Mouse (Mus musculus): ENCODE measurements around the gene Ralgapa2. TPM values are rescaled to one million over a fixed set of nuclear protein-coding genes. Genes with fewer than 3 reads are reported as not detected.

Gene Ralgapa2
- total and polyA plus RNA-seq, 3 experiments = 14.5 to 41.3 (median 36.7) TPM

- no peak overlapping the region for H3K9ac ChIP-seq (ENCODE audit: low read depth, low read length)
- DNase-seq = no peak
- no peak overlapping the region for H3K4me3 ChIP-seq
- H3K27ac ChIP-seq = no peak overlapping the region
- no peaks in the 10 kb centered on the region for H3K4me1 ChIP-seq (ENCODE audit: control insufficient read depth, insufficient read depth, low read length)
- H3K36me3 ChIP-seq (ENCODE audit: control insufficient read depth, insufficient read depth, low read length) = no peaks in the 10 kb centered on the region
- H3K27me3 ChIP-seq (ENCODE audit: control insufficient read depth, insufficient read depth, low read length) = no peaks in the 10 kb centered on the region
- WGBS = 57% methylated on average over 14 of the region's 14 CpGs
- intact Hi-C loops (cut with DNase I) = no loop called here
- TF ChIP-seq POLR2A (IDR thresholded peaks at IDR 0.05; ENCODE audit: insufficient read depth, low read depth, low read length) (no peak), CTCF (IDR thresholded peaks at IDR 0.05) (no peak), EP300 (IDR thresholded peaks at IDR 0.05; ENCODE audit: insufficient read depth, low read depth, low read length) (no peak)
- H3K79me2 ChIP-seq (replicated peaks; ENCODE audit: control insufficient read depth, insufficient read depth, low read length) = peaks cover 3% of the 10 kb centered on the region; the same call in 1 of the 2 replicates
Measured at GRCm38 (mm10) chr2:146290871-146291637, 221.1 kb downstream of the Ralgapa2 start.

DNA sequence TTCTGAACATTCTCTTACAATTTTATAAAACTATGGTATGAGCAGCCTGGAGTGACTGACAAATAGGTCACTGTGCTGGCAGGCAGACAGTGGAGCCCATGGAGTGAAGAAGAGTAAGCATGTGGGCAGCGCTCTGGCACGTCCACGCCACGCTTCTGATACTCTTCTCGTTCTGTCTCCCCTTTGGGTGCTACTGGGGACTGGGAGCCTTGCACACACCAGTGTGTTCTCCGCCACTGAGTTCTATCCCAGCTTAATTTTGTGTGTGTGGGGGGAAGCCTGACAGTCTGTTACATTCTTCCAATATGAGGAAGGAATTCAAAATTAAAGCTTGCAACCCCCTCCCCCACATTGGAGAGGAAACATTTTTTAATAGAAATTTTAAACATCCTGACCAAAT is 221.8 kb downstream of the Ralgapa2 start:
- no peak overlapping the region for H3K9ac ChIP-seq (ENCODE audit: low read depth, low read length)
- peaks cover 3% of the 10 kb centered on the region; the same call in 1 of the 2 replicates for H3K79me2 ChIP-seq (replicated peaks; ENCODE audit: control insufficient read depth, insufficient read depth, low read length)
- H3K27me3 ChIP-seq (ENCODE audit: control insufficient read depth, insufficient read depth, low read length) = no peaks in the 10 kb centered on the region
- no peaks in the 10 kb centered on the region for H3K36me3 ChIP-seq (ENCODE audit: control insufficient read depth, insufficient read depth, low read length)
- TF ChIP-seq POLR2A (IDR thresholded peaks at IDR 0.05; ENCODE audit: insufficient read depth, low read depth, low read length) (no peak), EP300 (IDR thresholded peaks at IDR 0.05; ENCODE audit: insufficient read depth, low read depth, low read length) (no peak), CTCF (IDR thresholded peaks at IDR 0.05) (no peak)
- no peaks in the 10 kb centered on the region for H3K4me1 ChIP-seq (ENCODE audit: control insufficient read depth, insufficient read depth, low read length)
- intact Hi-C loops (cut with DNase I) = no loop called here
- no peak for DNase-seq
- WGBS = 90% methylated on average over 6 of the region's 6 CpGs
- H3K27ac ChIP-seq = no peak overlapping the region
- no peak overlapping the region for H3K4me3 ChIP-seq

DNA sequence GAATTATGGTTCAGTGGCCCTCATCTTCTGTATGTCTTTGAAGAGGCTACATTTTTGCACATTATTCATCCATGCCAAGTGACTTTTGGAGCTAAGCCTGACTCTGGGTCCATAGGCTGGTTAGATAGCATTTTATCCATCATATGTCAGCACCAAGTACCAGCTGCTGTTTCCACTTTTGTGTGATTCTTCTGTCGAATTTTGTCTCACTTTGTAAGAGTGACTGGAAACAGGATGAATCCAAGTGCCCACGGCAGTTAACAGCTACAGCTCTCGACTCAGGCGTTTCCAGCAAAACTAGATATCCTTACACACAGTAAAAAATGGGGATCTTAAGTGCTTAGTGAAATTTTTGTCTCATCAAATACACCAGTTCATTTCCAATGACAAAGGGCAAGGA is 222.8 kb downstream of the Ralgapa2 start:
- peaks cover 3% of the 10 kb centered on the region; the same call in 1 of the 2 replicates for H3K79me2 ChIP-seq (replicated peaks; ENCODE audit: control insufficient read depth, insufficient read depth, low read length)
- H3K4me1 ChIP-seq (ENCODE audit: control insufficient read depth, insufficient read depth, low read length) = no peaks in the 10 kb centered on the region
- no peak overlapping the region for H3K27ac ChIP-seq
- no peaks in the 10 kb centered on the region for H3K36me3 ChIP-seq (ENCODE audit: control insufficient read depth, insufficient read depth, low read length)
- 78% methylated on average over 4 of the region's 4 CpGs for WGBS
- DNase-seq = no peak
- intact Hi-C loops (cut with DNase I) = no loop called here
- TF ChIP-seq EP300 (IDR thresholded peaks at IDR 0.05; ENCODE audit: insufficient read depth, low read depth, low read length) = no peak
- TF ChIP-seq CTCF (IDR thresholded peaks at IDR 0.05) = no peak
- TF ChIP-seq POLR2A (IDR thresholded peaks at IDR 0.05; ENCODE audit: insufficient read depth, low read depth, low read length) = no peak
- no peaks in the 10 kb centered on the region for H3K27me3 ChIP-seq (ENCODE audit: control insufficient read depth, insufficient read depth, low read length)
- H3K4me3 ChIP-seq = no peak overlapping the region
- no peak overlapping the region for H3K9ac ChIP-seq (ENCODE audit: low read depth, low read length)

- intact Hi-C loops (cut with DNase I) = no loop called here
- WGBS = 82% methylated on average over 1 of the region's 1 CpGs
- Histone ChIP-seq H3K27ac (no peak overlapping the region), H3K36me3 (ENCODE audit: control insufficient read depth, insufficient read depth, low read length) (no peaks in the 10 kb centered on the region), H3K4me3 (no peak overlapping the region), H3K9ac (ENCODE audit: low read depth, low read length) (no peak overlapping the region), H3K79me2 (replicated peaks; ENCODE audit: control insufficient read depth, insufficient read depth, low read length) (peaks cover 3% of the 10 kb centered on the region; the same call in 1 of the 2 replicates), H3K27me3 (ENCODE audit: control insufficient read depth, insufficient read depth, low read length) (no peaks in the 10 kb centered on the region), H3K4me1 (ENCODE audit: control insufficient read depth, insufficient read depth, low read length) (no peaks in the 10 kb centered on the region)
- no peak for DNase-seq
- TF ChIP-seq POLR2A (IDR thresholded peaks at IDR 0.05; ENCODE audit: insufficient read depth, low read depth, low read length) = no peak
- no peak for TF ChIP-seq EP300 (IDR thresholded peaks at IDR 0.05; ENCODE audit: insufficient read depth, low read depth, low read length)
Measured at GRCm38 (mm10) chr2:146288326-146288725, 223.8 kb downstream of the Ralgapa2 start.

DNA sequence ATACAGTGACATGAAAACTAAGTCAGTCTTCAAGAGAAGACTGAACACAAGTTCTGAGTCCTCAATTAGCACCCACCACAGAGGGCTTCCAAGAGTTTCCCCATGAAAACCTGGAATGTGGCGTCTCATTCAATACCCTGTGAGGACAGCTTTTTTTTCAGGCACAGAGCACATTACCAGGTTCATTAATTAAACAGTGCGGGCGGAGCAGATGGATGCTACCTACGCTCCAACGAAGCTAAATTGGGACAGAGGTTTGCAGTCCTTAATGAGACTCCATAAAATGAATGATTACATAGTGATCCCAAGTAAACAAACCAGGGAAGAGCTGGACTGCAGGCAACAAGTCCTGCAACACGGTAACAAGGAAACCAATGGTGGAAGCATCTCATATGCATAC is 224.6 kb downstream of the Ralgapa2 start:
- H3K79me2 ChIP-seq (replicated peaks; ENCODE audit: control insufficient read depth, insufficient read depth, low read length) = peaks cover 3% of the 10 kb centered on the region; the same call in 1 of the 2 replicates
- no peaks in the 10 kb centered on the region for H3K4me1 ChIP-seq (ENCODE audit: control insufficient read depth, insufficient read depth, low read length)
- intact Hi-C loops (cut with DNase I) = no loop called here
- TF ChIP-seq CTCF (IDR thresholded peaks at IDR 0.05) (no peak), EP300 (IDR thresholded peaks at IDR 0.05; ENCODE audit: insufficient read depth, low read depth, low read length) (no peak), POLR2A (IDR thresholded peaks at IDR 0.05; ENCODE audit: insufficient read depth, low read depth, low read length) (no peak)
- 95% methylated on average over 6 of the region's 6 CpGs for WGBS
- H3K36me3 ChIP-seq (ENCODE audit: control insufficient read depth, insufficient read depth, low read length) = no peaks in the 10 kb centered on the region
- DNase-seq = no peak
- no peak overlapping the region for H3K4me3 ChIP-seq
- H3K27ac ChIP-seq = no peak overlapping the region
- no peaks in the 10 kb centered on the region for H3K27me3 ChIP-seq (ENCODE audit: control insufficient read depth, insufficient read depth, low read length)
- no peak overlapping the region for H3K9ac ChIP-seq (ENCODE audit: low read depth, low read length)

DNA sequence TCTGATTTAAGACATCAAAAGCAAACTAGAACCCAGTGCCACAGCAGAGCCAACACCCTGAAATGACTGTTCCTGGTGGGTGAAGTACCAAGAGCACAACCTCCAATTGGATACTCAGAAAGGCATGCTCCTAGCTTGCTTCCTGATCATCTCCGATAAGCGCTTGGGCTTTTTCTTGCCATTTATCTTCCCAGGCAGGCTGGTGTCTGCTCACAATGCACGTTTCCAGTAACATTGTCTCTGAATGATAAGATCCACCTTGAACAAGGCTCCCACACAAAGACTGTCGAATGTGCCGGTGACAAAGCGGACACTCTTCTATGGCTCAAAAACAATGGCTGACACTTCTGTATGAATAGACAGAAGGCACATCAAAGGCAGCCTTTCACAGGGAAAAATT is 230.8 kb downstream of the Ralgapa2 start:
- intact Hi-C loops (cut with DNase I) = no loop called here
- Histone ChIP-seq H3K36me3 (ENCODE audit: control insufficient read depth, insufficient read depth, low read length) (peaks cover 3% of the 10 kb centered on the region; the same call in 1 of the 2 replicates), H3K79me2 (replicated peaks; ENCODE audit: control insufficient read depth, insufficient read depth, low read length) (no peaks in the 10 kb centered on the region), H3K4me3 (no peak overlapping the region), H3K9ac (ENCODE audit: low read depth, low read length) (no peak overlapping the region), H3K4me1 (ENCODE audit: control insufficient read depth, insufficient read depth, low read length) (no peaks in the 10 kb centered on the region), H3K27ac (no peak overlapping the region), H3K27me3 (ENCODE audit: control insufficient read depth, insufficient read depth, low read length) (no peaks in the 10 kb centered on the region)
- DNase-seq = no peak
- 54% methylated on average over 6 of the region's 6 CpGs for WGBS
- TF ChIP-seq EP300 (IDR thresholded peaks at IDR 0.05; ENCODE audit: insufficient read depth, low read depth, low read length) (no peak), POLR2A (IDR thresholded peaks at IDR 0.05; ENCODE audit: insufficient read depth, low read depth, low read length) (no peak), CTCF (IDR thresholded peaks at IDR 0.05) (no peak)
